Mouse (Mus musculus): ENCODE data around the gene Baz1b. TPM values are rescaled to one million over a fixed set of nuclear protein-coding genes. Genes with fewer than 3 reads are reported as not detected.

The Baz1b gene
- polyA plus RNA-seq, 1 experiment from 2014 or later: 50.1 TPM

DNA sequence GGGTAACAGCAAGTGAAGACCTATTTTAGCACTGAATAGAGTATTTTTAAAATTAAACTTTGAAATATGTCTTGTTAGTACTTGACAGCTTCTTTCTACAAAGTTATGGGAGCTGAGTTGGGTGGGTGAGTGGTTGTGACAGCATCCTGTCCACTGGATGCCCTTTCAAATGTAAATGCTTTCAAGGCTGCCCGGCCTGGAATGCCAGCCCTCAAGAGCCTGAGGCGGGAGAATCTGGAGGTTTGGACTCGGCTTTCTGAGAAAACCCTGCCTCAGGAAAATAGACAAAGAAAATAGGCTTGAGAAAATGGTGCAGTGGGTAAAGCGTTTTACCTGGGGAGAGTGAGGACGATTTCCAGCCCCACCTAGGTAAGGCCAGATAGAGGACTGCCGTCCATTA lies 5.3 kb upstream of the Baz1b start:
- H3K4me2 ChIP-seq: no peak overlapping the region
- no peaks in the 10 kb centered on the region; the same call in 1 of the 2 replicates for H3K9me3 ChIP-seq (replicated peaks)
- H3K27ac ChIP-seq: no peak overlapping the region
- H3K27me3 ChIP-seq: no peaks in the 10 kb centered on the region
- H3K4me3 ChIP-seq: no peak overlapping the region
- ATAC-seq: no peak
- 69% methylated on average over 6 of the region's 6 CpGs for WGBS
- H3K9ac ChIP-seq: no peak overlapping the region
- 0 out of 2 replicates have a peak, but pooled peaks cover 3% of the 10 kb centered on the region for H3K4me1 ChIP-seq
- peaks cover 71% of the 10 kb centered on the region for H3K36me3 ChIP-seq (ENCODE audit: poor library complexity, severe bottlenecking)

DNA sequence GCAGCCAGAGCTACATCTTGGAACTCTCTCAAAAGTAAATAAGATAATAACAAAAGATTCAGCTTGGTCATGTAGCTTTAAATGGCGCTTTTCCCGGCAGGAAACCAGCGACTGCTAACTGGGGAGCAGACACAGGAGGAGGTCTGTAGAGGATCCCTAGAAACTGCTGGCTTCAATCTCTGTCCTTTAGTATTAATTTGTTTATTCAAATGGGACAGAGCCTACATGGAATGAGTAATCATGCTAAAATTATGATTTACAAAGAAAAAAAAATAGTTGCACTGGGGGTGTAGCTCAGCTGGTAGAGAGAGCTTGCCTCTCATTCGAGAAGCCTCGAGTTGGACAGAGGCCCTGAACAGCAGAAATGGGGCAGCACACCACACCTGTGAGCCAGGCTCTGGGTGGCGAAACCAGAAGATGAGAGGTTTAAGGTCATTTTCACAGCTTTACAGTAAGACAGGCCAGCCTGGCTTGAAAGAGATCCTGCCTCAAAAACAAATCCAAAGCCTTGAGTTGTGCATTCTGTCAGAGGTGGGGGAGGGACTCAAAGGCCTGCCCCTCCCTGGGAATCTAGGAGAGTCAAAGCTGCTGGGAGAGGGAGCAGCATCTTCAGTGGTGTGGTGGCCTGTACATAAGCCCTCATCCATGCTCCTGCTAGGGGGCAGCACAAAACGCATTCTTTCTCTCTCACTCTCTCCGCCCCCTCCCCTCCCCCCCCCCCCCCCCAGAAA lies 3.8 kb upstream of the Baz1b start:
- no peaks in the 10 kb centered on the region for H3K27me3 ChIP-seq
- no peak overlapping the region for H3K27ac ChIP-seq
- no peak overlapping the region for H3K9ac ChIP-seq
- no peak for ATAC-seq
- H3K36me3 ChIP-seq (ENCODE audit: poor library complexity, severe bottlenecking): peaks cover 56% of the 10 kb centered on the region
- H3K9me3 ChIP-seq (replicated peaks): no peaks in the 10 kb centered on the region; the same call in 1 of the 2 replicates
- no peak overlapping the region for H3K4me3 ChIP-seq
- WGBS: 65% methylated on average over 8 of the region's 8 CpGs
- H3K4me1 ChIP-seq: peaks cover 3% of the 10 kb centered on the region; the same call in 1 of the 2 replicates
- H3K4me2 ChIP-seq: no peak overlapping the region

DNA sequence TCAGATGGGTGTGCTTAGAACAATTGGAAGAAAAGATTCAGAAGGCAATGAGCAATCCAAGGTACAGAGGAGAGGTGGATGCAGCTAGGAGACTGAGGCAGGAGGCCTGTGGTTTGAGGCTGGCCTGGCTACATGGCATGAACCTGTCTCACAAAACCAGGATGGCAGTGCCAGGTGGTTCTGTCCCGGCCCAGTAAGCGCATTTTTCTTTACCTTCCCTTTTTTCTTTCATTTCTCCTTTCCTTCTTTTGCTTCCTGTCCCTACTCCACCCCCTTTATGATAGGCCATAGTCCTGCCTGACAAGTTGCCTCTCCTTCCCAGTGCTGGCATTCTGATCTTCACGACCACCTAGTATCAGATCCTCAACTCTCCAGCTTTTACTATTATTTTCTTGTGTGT lies 2.0 kb upstream of the Baz1b start:
- no peak overlapping the region for H3K9ac ChIP-seq
- H3K4me2 ChIP-seq: no peak overlapping the region
- no peaks in the 10 kb centered on the region; the same call in 1 of the 2 replicates for H3K9me3 ChIP-seq (replicated peaks)
- WGBS: 100% methylated on average over 3 of the region's 3 CpGs
- no peak overlapping the region for H3K27ac ChIP-seq
- no peak overlapping the region for H3K4me3 ChIP-seq
- peaks cover 20% of the 10 kb centered on the region for H3K4me1 ChIP-seq
- H3K27me3 ChIP-seq: no peaks in the 10 kb centered on the region
- ATAC-seq: no peak
- peaks cover 49% of the 10 kb centered on the region for H3K36me3 ChIP-seq (ENCODE audit: poor library complexity, severe bottlenecking)

DNA sequence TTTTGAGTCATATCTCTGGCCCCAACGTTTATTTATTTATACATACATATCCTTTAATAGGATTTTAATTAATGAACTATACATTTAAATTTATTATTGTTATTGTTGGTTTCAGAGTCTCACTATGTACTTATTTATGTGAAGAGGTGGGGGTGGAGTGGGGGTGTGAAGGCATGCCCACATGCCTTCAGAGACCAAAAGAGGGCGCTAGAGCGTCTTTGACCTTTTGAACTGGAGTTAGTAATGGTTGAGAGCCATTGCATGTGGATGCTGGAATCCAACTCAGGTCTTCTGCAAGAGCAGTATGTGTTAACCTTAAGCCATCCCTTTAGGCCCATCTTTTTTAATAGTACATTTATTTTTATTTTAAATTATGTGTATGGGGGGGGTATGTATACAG lies 1.5 kb upstream of the Baz1b start:
- no peak overlapping the region for H3K4me2 ChIP-seq
- H3K4me1 ChIP-seq: peaks cover 26% of the 10 kb centered on the region
- no peak overlapping the region for H3K9ac ChIP-seq
- peaks cover 44% of the 10 kb centered on the region for H3K36me3 ChIP-seq (ENCODE audit: poor library complexity, severe bottlenecking)
- no peaks in the 10 kb centered on the region; the same call in 1 of the 2 replicates for H3K9me3 ChIP-seq (replicated peaks)
- H3K27ac ChIP-seq: no peak overlapping the region
- no peak for ATAC-seq
- H3K27me3 ChIP-seq: no peaks in the 10 kb centered on the region
- 35% methylated on average over 3 of the region's 3 CpGs for WGBS
- no peak overlapping the region for H3K4me3 ChIP-seq

DNA sequence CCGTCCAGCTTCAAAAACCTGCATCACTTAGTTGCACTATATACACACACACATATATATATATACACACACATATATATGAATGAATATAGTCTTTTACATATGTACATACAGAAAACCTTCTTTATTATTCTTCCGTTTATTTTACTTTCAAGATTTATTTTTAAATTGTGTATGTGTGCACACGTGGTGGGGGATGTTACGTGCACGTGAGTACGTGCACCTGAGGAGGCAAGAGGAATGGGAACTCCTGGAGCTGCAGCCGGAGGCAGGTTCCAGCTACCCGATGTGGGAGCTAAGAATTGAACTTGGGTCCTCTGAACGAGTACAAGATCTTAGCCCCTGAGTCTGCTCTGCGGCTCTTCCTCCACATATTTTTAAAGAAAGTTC lies 838 bp upstream of the Baz1b start:
- ATAC-seq: peak; percentile 9
- Histone ChIP-seq H3K9me3 (replicated peaks) (no peaks in the 10 kb centered on the region; the same call in 1 of the 2 replicates), H3K27ac (peak overlapping the region; percentile 96), H3K4me2 (peak overlapping the region; percentile 70), H3K27me3 (no peaks in the 10 kb centered on the region), H3K4me1 (peaks cover 28% of the 10 kb centered on the region), H3K4me3 (peak overlapping the region; percentile 99), H3K9ac (peak overlapping the region; percentile 98), H3K36me3 (ENCODE audit: poor library complexity, severe bottlenecking) (peaks cover 37% of the 10 kb centered on the region)
- WGBS: 21% methylated on average over 10 of the region's 10 CpGs

DNA sequence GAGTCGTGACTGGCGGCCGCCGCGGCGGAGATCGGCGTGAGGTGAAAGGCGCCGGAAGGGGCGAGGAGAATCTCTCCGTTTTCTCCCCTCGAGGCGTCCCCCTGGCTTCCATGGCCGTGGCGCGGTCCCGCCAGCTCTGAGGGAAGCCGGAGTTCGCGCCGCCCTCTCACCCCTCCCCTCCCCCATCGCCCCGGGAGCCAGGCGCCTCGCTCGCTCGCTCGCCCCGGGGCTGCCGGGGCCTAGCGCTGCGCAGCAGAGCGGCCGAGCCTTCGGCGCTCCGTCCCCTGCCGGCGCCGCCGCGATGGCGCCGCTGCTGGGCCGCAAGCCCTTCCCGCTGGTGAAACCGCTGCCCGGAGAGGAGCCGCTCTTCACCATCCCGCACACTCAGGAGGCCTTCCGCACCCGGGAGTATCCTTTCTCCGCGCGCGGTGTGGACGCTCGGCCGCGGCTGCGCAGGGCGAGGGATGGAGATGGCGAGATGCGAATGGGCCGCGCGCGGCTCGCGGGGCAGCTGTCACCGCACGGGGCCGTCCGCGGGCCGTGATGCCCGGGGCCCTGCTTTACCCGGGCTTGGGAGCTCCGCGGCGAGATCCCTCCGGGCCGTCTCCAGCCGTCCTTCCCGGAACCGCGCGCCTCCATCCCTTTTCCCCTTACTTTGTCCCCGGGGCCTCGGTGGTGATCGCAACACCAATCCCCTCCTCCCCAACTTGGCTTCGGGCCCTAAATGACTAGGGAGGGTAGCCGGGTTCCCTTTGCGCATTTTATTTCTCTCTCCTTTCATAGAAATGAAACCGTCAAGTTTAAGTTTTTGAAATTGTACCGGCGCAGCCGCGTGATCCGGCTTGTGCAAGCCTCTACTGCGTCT lies 517 bp downstream of the Baz1b start:
- Histone ChIP-seq H3K36me3 (ENCODE audit: poor library complexity, severe bottlenecking) (peaks cover 25% of the 10 kb centered on the region), H3K27ac (peak overlapping the region; percentile 96), H3K9me3 (replicated peaks) (no peaks in the 10 kb centered on the region; the same call in 1 of the 2 replicates), H3K9ac (peak overlapping the region; percentile 98), H3K27me3 (no peaks in the 10 kb centered on the region), H3K4me2 (peak overlapping the region; percentile 70), H3K4me3 (peak overlapping the region; percentile 99), H3K4me1 (peaks cover 31% of the 10 kb centered on the region)
- ATAC-seq: peak; percentile 74
- WGBS: under 1% methylated on average over 69 of the region's 102 CpGs

DNA sequence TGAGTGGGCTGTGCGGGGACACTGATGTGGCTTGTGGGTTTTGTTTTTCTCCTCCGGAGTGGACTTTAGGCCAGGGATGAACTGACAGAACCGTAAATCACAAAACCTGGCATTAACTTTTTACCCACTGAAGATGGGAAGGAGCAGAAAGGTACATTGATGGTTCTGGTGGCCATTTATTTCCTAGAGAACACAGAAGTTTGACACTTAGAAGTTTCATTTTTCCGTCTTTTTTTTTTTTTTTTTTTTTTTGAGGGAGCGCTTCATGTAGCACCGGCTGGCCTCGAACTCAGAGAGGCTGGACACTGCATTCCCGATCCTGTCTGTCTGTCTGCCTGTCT lies 1.1 kb downstream of the Baz1b start:
- ATAC-seq: no peak
- peak overlapping the region; percentile 96 for H3K27ac ChIP-seq
- peak overlapping the region; percentile 98 for H3K9ac ChIP-seq
- no peaks in the 10 kb centered on the region; the same call in 1 of the 2 replicates for H3K9me3 ChIP-seq (replicated peaks)
- peak overlapping the region; percentile 70 for H3K4me2 ChIP-seq
- peak overlapping the region; percentile 99 for H3K4me3 ChIP-seq
- H3K4me1 ChIP-seq: peaks cover 37% of the 10 kb centered on the region
- H3K27me3 ChIP-seq: no peaks in the 10 kb centered on the region
- H3K36me3 ChIP-seq (ENCODE audit: poor library complexity, severe bottlenecking): peaks cover 19% of the 10 kb centered on the region; the same call in 1 of the 2 replicates
- under 1% methylated on average over 8 of the region's 8 CpGs for WGBS

DNA sequence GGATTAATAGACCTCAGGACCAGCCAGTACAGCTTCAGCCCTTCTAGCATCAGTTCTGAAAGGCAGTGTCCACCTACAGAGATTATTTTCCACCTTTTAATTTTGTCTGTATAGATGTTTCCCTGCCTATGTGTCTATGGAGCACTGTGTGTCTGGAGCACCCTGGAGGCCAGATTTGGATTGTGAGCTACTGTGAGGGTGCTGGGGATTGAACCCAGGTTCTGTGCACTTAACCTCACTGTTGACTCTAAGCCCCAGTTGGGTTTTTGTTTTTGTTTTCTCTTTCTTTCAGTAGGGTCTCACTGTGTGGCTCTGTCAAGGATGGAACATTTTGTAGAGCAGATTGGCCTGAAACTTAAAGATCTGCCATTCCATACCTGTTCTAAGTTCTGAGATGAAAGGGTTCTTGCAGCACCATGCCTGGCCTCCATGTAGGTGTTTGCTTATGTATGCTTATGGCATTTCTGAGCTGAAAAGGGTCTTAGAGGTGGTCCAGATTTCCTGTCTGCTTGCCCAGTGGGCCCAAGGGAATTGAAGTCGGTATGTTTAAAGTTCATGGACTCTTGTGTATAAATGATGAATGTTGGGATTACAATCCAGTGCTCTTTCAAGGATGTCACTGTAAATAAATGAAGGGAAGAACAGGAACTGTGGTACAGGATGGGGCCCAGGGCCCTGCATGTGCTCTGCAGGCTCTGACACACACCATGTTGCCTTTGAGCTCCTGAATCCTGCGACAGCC lies 2.4 kb downstream of the Baz1b start:
- Histone ChIP-seq H3K4me3 (peak overlapping the region; percentile 99), H3K4me1 (peaks cover 37% of the 10 kb centered on the region), H3K4me2 (peak overlapping the region; percentile 70), H3K9me3 (replicated peaks) (no peaks in the 10 kb centered on the region; the same call in 1 of the 2 replicates), H3K36me3 (ENCODE audit: poor library complexity, severe bottlenecking) (peaks cover 21% of the 10 kb centered on the region; the same call in 1 of the 2 replicates), H3K9ac (peak overlapping the region; percentile 98), H3K27me3 (no peaks in the 10 kb centered on the region), H3K27ac (no peak overlapping the region)
- WGBS: 69% methylated on average over 2 of the region's 2 CpGs
- no peak for ATAC-seq

DNA sequence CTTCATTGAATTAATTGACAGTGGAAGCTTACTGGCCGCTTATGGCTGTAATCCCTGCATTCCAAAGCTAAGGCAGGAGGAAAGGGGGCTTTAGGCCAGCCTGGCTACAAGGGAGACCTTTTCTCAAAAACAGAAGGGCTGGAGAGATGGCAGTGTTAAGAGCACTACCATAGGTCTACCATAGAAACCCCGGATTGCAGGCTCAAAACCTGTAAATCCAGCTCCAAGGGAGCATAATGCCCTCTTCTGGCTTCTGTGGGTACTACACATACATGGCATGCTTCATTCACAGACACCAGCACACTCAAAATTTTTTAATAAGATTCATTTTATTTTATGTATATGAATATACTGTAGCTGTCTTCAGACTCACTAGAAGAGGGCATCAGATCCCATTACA lies 4.6 kb downstream of the Baz1b start:
- Histone ChIP-seq H3K9ac (no peak overlapping the region), H3K4me1 (peaks cover 34% of the 10 kb centered on the region), H3K27me3 (no peaks in the 10 kb centered on the region), H3K36me3 (ENCODE audit: poor library complexity, severe bottlenecking) (peaks cover 38% of the 10 kb centered on the region), H3K4me3 (no peak overlapping the region), H3K4me2 (no peak overlapping the region), H3K27ac (no peak overlapping the region), H3K9me3 (replicated peaks) (no peaks in the 10 kb centered on the region)
- ATAC-seq: no peak
- WGBS: 31% methylated on average over 2 of the region's 2 CpGs

DNA sequence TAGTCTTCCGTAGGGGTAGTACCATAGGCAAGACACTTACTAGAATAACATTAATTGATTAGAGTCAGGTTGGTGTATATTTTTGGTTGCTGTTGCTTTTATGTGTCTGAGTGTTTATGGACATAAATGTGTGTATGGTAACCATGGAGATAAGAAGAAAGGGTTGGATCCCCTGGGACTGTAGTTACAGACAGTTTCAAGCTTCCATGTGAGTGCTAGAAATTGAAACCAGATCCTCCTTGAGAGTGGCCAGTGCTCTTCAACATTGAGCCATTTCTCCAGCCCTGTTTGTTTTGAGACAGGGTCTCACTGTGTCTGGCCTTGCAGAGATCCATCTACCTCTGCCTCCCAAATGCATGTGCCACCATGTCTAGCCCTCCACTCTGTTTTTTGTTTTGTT lies 5.4 kb downstream of the Baz1b start:
- peaks cover 34% of the 10 kb centered on the region for H3K4me1 ChIP-seq
- ATAC-seq: no peak
- peaks cover 45% of the 10 kb centered on the region for H3K36me3 ChIP-seq (ENCODE audit: poor library complexity, severe bottlenecking)
- H3K4me3 ChIP-seq: no peak overlapping the region
- no peak overlapping the region for H3K27ac ChIP-seq
- H3K4me2 ChIP-seq: no peak overlapping the region
- WGBS: 88% methylated on average over 1 of the region's 1 CpGs
- no peaks in the 10 kb centered on the region for H3K9me3 ChIP-seq (replicated peaks)
- H3K27me3 ChIP-seq: no peaks in the 10 kb centered on the region
- 0 out of 2 replicates have a peak overlapping the region, but pooled peaks have one; percentile 3 for H3K9ac ChIP-seq

DNA sequence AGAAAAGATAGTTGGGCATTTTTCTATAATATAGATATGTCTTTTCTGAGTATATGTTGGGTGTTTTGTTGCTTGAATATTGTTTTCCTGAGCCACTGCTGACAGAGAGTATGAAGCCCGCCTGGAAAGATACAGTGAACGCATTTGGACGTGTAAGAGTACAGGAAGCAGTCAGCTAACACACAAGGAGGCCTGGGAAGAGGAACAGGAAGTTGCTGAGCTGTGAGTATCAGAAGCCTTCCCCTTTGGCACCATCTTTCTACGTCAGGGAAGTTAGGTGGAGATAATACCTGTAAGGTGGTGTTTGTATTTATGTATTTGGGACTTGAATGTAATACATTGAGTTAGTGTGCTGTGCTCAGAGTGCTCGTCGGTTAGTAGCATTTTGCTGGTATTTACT lies 9.3 kb downstream of the Baz1b start:
- Histone ChIP-seq H3K36me3 (ENCODE audit: poor library complexity, severe bottlenecking) (peaks cover 70% of the 10 kb centered on the region), H3K9me3 (replicated peaks) (no peaks in the 10 kb centered on the region), H3K4me3 (no peak overlapping the region), H3K9ac (no peak overlapping the region), H3K27me3 (no peaks in the 10 kb centered on the region), H3K27ac (no peak overlapping the region), H3K4me2 (no peak overlapping the region), H3K4me1 (peaks cover 9% of the 10 kb centered on the region)
- 86% methylated on average over 6 of the region's 6 CpGs for WGBS
- no peak for ATAC-seq

All from forebrain, embryonic 13.5 days (tissue).